Mouse (Mus musculus) liver, adult 2 months (tissue): ENCODE measurements around the gene Tyk2. TPM values are rescaled to one million over a fixed set of nuclear protein-coding genes. Genes with fewer than 3 reads are reported as not detected.

Experiments
- DNase-seq: peaks from one replicate; pipeline ENCODE4 v3.0.0-alpha.2; 2011; ENCODE audit warnings: low read depth, low spot score; ENCODE audit errors: extremely low read depth
- H3K27ac ChIP-seq: fragments of 200-500 bp; replicated peaks from 2 replicates; pipeline ENCODE4 v1.5.1; 2012; ENCODE audit warnings: low read depth, mild to moderate bottlenecking, control low read depth, inconsistent platforms, low read length; ENCODE audit not compliant: insufficient read depth
- H3K27me3 ChIP-seq: fragments of 200-500 bp; 2 replicates; pipeline ENCODE4 v1.6.1; 2012; ENCODE audit warnings: mild to moderate bottlenecking, moderate library complexity, low read length, inconsistent platforms; ENCODE audit not compliant: control insufficient read depth, insufficient read depth
- H3K36me3 ChIP-seq: fragments of 200-500 bp; 2 replicates; pipeline ENCODE4 v1.6.1; 2012; ENCODE audit warnings: low read length, inconsistent platforms; ENCODE audit not compliant: control insufficient read depth, insufficient read depth
- H3K4me1 ChIP-seq: fragments of 200-500 bp; 2 replicates; pipeline ENCODE4 v1.6.1; 2011; ENCODE audit warnings: low read length; ENCODE audit not compliant: control insufficient read depth, insufficient read depth
- H3K4me3 ChIP-seq: fragments of 200-500 bp; 2 replicates; pipeline ENCODE4 v1.5.1; 2011; ENCODE audit warnings: low read depth, mild to moderate bottlenecking, control low read depth, low read length, moderate library complexity; ENCODE audit not compliant: insufficient read depth
- H3K79me2 ChIP-seq: fragments of 200-500 bp; 2 replicates; pipeline ENCODE4 v1.6.1; 2012; ENCODE audit warnings: inconsistent platforms, mild to moderate bottlenecking, low read length, moderate library complexity; ENCODE audit not compliant: control insufficient read depth, insufficient read depth
- H3K9ac ChIP-seq: fragments of 200-500 bp; 2 replicates; pipeline ENCODE4 v1.6.1; 2012; ENCODE audit warnings: low read depth, mild to moderate bottlenecking, control low read depth, inconsistent platforms, low read length
- CTCF ChIP-seq: fragments of 200-500 bp; IDR thresholded peaks from 2 replicates; pipeline ENCODE4 v1.5.1; 2011; ENCODE audit warnings: low read depth, low read length, control low read depth
- POLR2A ChIP-seq: fragments of 200-500 bp; IDR thresholded peaks from 2 replicates; pipeline ENCODE4 v1.6.1; 2011; ENCODE audit warnings: low read length, control low read depth; ENCODE audit not compliant: insufficient read depth; ENCODE audit errors: extremely low read depth
- WGBS: fragments of 180-500 bp; shearing (Covaris S2); methylation state at CpG from one replicate; pipeline ENCODE4 v1.1.7; 2018; 5-methylcytosine and 5-hydroxymethylcytosine counted together
- polyA plus RNA-seq: library from polyadenylated mRNA; depleted of rRNA; stranded (reverse); fragments of >200 nt; gene quantifications from 2 replicates; pipeline ENCODE4 v1.2.3, GENCODE M21; 2012
- total RNA-seq: library from RNA; depleted of rRNA; stranded (reverse); fragments of >200 nt; gene quantifications from 2 replicates; pipeline ENCODE4 v1.2.3, GENCODE M21; 2014

The Tyk2 gene
- total and polyA plus RNA-seq, 2 experiments, result 9.3 to 21.0 TPM

GRCm38 (mm10) chr9:21135941-21136381, 4.9 kb upstream of the Tyk2 start:
- H3K9ac ChIP-seq, result no peak overlapping the region
- TF ChIP-seq CTCF (no peak), POLR2A (no peak)
- no peak for DNase-seq
- no peaks in the 10 kb centered on the region for H3K79me2 ChIP-seq
- WGBS, result 48% methylated on average over 1 of the region's 1 CpGs
- peak overlapping the region; percentile 33 for H3K27ac ChIP-seq
- no peak overlapping the region for H3K4me3 ChIP-seq
- no peaks in the 10 kb centered on the region for H3K4me1 ChIP-seq
- H3K27me3 ChIP-seq, result no peaks in the 10 kb centered on the region
- peaks cover 2% of the 10 kb centered on the region; the same call in 1 of the 2 replicates for H3K36me3 ChIP-seq

GRCm38 (mm10) chr9:21135329-21135890, 4.4 kb upstream of the Tyk2 start:
- peaks cover 2% of the 10 kb centered on the region; the same call in 1 of the 2 replicates for H3K4me1 ChIP-seq
- DNase-seq, result no peak
- H3K4me3 ChIP-seq, result no peak overlapping the region
- TF ChIP-seq CTCF, result no peak
- no peak for TF ChIP-seq POLR2A
- no peaks in the 10 kb centered on the region; the same call in 1 of the 2 replicates for H3K79me2 ChIP-seq
- H3K9ac ChIP-seq, result no peak overlapping the region
- no peak overlapping the region for H3K27ac ChIP-seq
- H3K27me3 ChIP-seq, result no peaks in the 10 kb centered on the region
- WGBS, result 80% methylated on average over 4 of the region's 4 CpGs
- peaks cover 2% of the 10 kb centered on the region; the same call in 1 of the 2 replicates for H3K36me3 ChIP-seq

- no peaks in the 10 kb centered on the region; the same call in 1 of the 2 replicates for H3K79me2 ChIP-seq
- no peak for TF ChIP-seq POLR2A
- no peak for TF ChIP-seq CTCF
- DNase-seq, result peak; percentile 14
- H3K27me3 ChIP-seq, result no peaks in the 10 kb centered on the region
- H3K4me1 ChIP-seq, result peaks cover 4% of the 10 kb centered on the region; the same call in 1 of the 2 replicates
- no peak overlapping the region for H3K4me3 ChIP-seq
- no peak overlapping the region for H3K27ac ChIP-seq
- peaks cover 2% of the 10 kb centered on the region; the same call in 1 of the 2 replicates for H3K36me3 ChIP-seq
- WGBS, result 56% methylated on average over 9 of the region's 9 CpGs
- H3K9ac ChIP-seq, result no peak overlapping the region
Observed at GRCm38 (mm10) chr9:21134595-21135328, 3.7 kb upstream of the Tyk2 start.

- Histone ChIP-seq H3K4me3 (no peak overlapping the region), H3K27me3 (no peaks in the 10 kb centered on the region), H3K27ac (no peak overlapping the region), H3K36me3 (no peaks in the 10 kb centered on the region), H3K79me2 (no peaks in the 10 kb centered on the region; the same call in 1 of the 2 replicates), H3K4me1 (peaks cover 4% of the 10 kb centered on the region; the same call in 1 of the 2 replicates), H3K9ac (no peak overlapping the region)
- TF ChIP-seq POLR2A (no peak), CTCF (no peak)
- DNase-seq, result no peak
- 79% methylated on average over 9 of the region's 9 CpGs for WGBS
Observed at GRCm38 (mm10) chr9:21133064-21133707, 2.1 kb upstream of the Tyk2 start.

- Histone ChIP-seq H3K4me3 (no peak overlapping the region), H3K27ac (no peak overlapping the region), H3K9ac (no peak overlapping the region), H3K79me2 (no peaks in the 10 kb centered on the region; the same call in 1 of the 2 replicates), H3K4me1 (peaks cover 4% of the 10 kb centered on the region; the same call in 1 of the 2 replicates), H3K36me3 (no peaks in the 10 kb centered on the region; the same call in 1 of the 2 replicates), H3K27me3 (no peaks in the 10 kb centered on the region)
- 69% methylated on average over 12 of the region's 12 CpGs for WGBS
- DNase-seq, result peak; percentile 52
- TF ChIP-seq POLR2A, result no peak
- peak; percentile 31; the same call in 1 of the 2 replicates for TF ChIP-seq CTCF
Observed at GRCm38 (mm10) chr9:21132102-21132775, 1.2 kb upstream of the Tyk2 start.
